20 mouse cellular contexts compared by ENCODE assay signal in genomic region chr2:29453376-29453775, GRCm38 (mm10).
DNase-seq lines count a peak whose midpoint lies in the region; ATAC-seq lines count a peak whose summit lies in the region.
"Had no signal": no experiment of that assay in that cellular context is flagged by ENCODE, and none has a peak within 500 bp of the region (broad histone marks: within the 10 kb centered on the region; RNA-seq: fewer than 3 reads in every experiment).

No protein-coding gene starts in this region.

- H3K36me3 ChIP-seq in forebrain, embryonic 10.5 days (replicated peaks), result no peaks in the 10 kb centered on the region
- H3K36me3 ChIP-seq in forebrain, embryonic 11.5 days (ENCODE audit: control insufficient read depth, insufficient read depth, low read length), result no peaks in the 10 kb centered on the region
- no peaks in the 10 kb centered on the region for H3K36me3 ChIP-seq in midbrain, embryonic 10.5 days
- no peaks in the 10 kb centered on the region for H3K36me3 ChIP-seq in midbrain, embryonic 15.5 days (replicated peaks)
- no peaks in the 10 kb centered on the region for H3K36me3 ChIP-seq in forebrain, embryonic 12.5 days (replicated peaks)
- no peaks in the 10 kb centered on the region for H3K36me3 ChIP-seq in forebrain, embryonic 16.5 days (ENCODE audit: control insufficient read depth, insufficient read depth)
- H3K36me3 ChIP-seq: embryonic facial prominence, embryonic 12.5 days had no signal

- WGBS in forebrain, embryonic 10.5 days, result 75% methylated on average over 4 of the region's 4 CpGs
- WGBS in forebrain, embryonic 11.5 days, result 41% methylated on average over 4 of the region's 4 CpGs
- 79% methylated on average over 4 of the region's 4 CpGs for whole genome bisulfite sequencing in midbrain, embryonic 10.5 days
- WGBS in midbrain, embryonic 15.5 days, result 50% methylated on average over 4 of the region's 4 CpGs
- WGBS in forebrain, embryonic 12.5 days, result 29% methylated on average over 4 of the region's 4 CpGs
- 10% methylated on average over 4 of the region's 4 CpGs for WGBS in forebrain, embryonic 16.5 days

- no peak for DNase-seq in forebrain, embryonic 10.5 days (ENCODE audit: extremely low spot score, low spot score)
- DNase-seq in forebrain, embryonic 11.5 days (ENCODE audit: low spot score), result no peak
- DNase-seq in midbrain, embryonic 10.5 days (ENCODE audit: low spot score), result no peak
- DNase-seq in left cerebral cortex, postnatal 4 days, result no peak
- DNase-seq: adrenal gland, postnatal 10 days; B cell, adult 2 months; cerebellum, adult 11-12 months; cerebellum, adult 9-10 months; cerebellum, postnatal 25 days; gastrocnemius, postnatal 10 days; heart, adult 18-20 months; heart, postnatal 10 days; heart, postnatal 4 days had no signal

- H3K4me3 ChIP-seq in forebrain, embryonic 10.5 days, result no peak overlapping the region
- H3K4me3 ChIP-seq in forebrain, embryonic 11.5 days (ENCODE audit: low read depth, low read length), result no peak overlapping the region
- H3K4me3 ChIP-seq in midbrain, embryonic 10.5 days, result no peak overlapping the region
- no peak overlapping the region for H3K4me3 ChIP-seq in midbrain, embryonic 15.5 days
- H3K4me3 ChIP-seq in forebrain, embryonic 12.5 days (replicated peaks), result no peak overlapping the region
- no peak overlapping the region for H3K4me3 ChIP-seq in forebrain, embryonic 16.5 days (replicated peaks; ENCODE audit: low read length)
- H3K4me3 ChIP-seq: embryonic facial prominence, embryonic 12.5 days; heart, embryonic 10.5 days had no signal

- ATAC-seq in forebrain, embryonic 11.5 days (replicated peaks; ENCODE audit: low FRiP score), result no peak
- ATAC-seq in midbrain, embryonic 15.5 days (replicated peaks), result no peak
- peak; percentile 28; the same call in 1 of the 2 replicates for ATAC-seq in forebrain, embryonic 12.5 days (ENCODE audit: low FRiP score)
- ATAC-seq in forebrain, embryonic 16.5 days, result peak; percentile 47; the same call in 1 of the 2 replicates
- ATAC-seq in CD4-positive, CD25-positive, alpha-beta regulatory T cell, adult 4 months, result no peak

- intact Hi-C loops in left cerebral cortex, postnatal 4 days (cut with DNase I), result no loop called here

- H3K27me3 ChIP-seq in forebrain, embryonic 10.5 days (ENCODE audit: poor library complexity, severe bottlenecking), result no peaks in the 10 kb centered on the region
- H3K27me3 ChIP-seq in forebrain, embryonic 11.5 days (ENCODE audit: control insufficient read depth, insufficient read depth, low read length), result no peaks in the 10 kb centered on the region
- H3K27me3 ChIP-seq in midbrain, embryonic 10.5 days (ENCODE audit: low read depth, poor library complexity, severe bottlenecking), result no peaks in the 10 kb centered on the region
- no peaks in the 10 kb centered on the region for H3K27me3 ChIP-seq in midbrain, embryonic 15.5 days (replicated peaks)
- H3K27me3 ChIP-seq in forebrain, embryonic 12.5 days, result no peaks in the 10 kb centered on the region
- H3K27me3 ChIP-seq in forebrain, embryonic 16.5 days (replicated peaks; ENCODE audit: control insufficient read depth, insufficient read depth, low read length), result no peaks in the 10 kb centered on the region
- H3K27me3 ChIP-seq: embryonic facial prominence, embryonic 12.5 days had no signal

- no peak overlapping the region for H3K4me2 ChIP-seq in forebrain, embryonic 11.5 days (ENCODE audit: low read depth, low read length, severe bottlenecking)
- no peak overlapping the region for H3K4me2 ChIP-seq in midbrain, embryonic 15.5 days
- H3K4me2 ChIP-seq in forebrain, embryonic 12.5 days, result no peak overlapping the region
- H3K4me2 ChIP-seq in forebrain, embryonic 16.5 days (ENCODE audit: low read length), result no peak overlapping the region
- H3K4me2 ChIP-seq: embryonic facial prominence, embryonic 12.5 days; hindbrain, embryonic 14.5 days had no signal

- peaks cover 76% of the 10 kb centered on the region for H3K4me1 ChIP-seq in forebrain, embryonic 10.5 days
- peaks cover 26% of the 10 kb centered on the region for H3K4me1 ChIP-seq in forebrain, embryonic 11.5 days (replicated peaks; ENCODE audit: control insufficient read depth, insufficient read depth, low read length)
- peaks cover 63% of the 10 kb centered on the region for H3K4me1 ChIP-seq in midbrain, embryonic 10.5 days
- peaks cover 41% of the 10 kb centered on the region for H3K4me1 ChIP-seq in midbrain, embryonic 15.5 days
- peaks cover 70% of the 10 kb centered on the region for H3K4me1 ChIP-seq in forebrain, embryonic 12.5 days
- peaks cover 41% of the 10 kb centered on the region for H3K4me1 ChIP-seq in forebrain, embryonic 16.5 days (replicated peaks; ENCODE audit: control insufficient read depth, insufficient read depth, low read length)

- no peaks in the 10 kb centered on the region for H3K9me3 ChIP-seq in forebrain, embryonic 10.5 days
- no peaks in the 10 kb centered on the region for H3K9me3 ChIP-seq in forebrain, embryonic 11.5 days (ENCODE audit: control insufficient read depth, low read length)
- no peaks in the 10 kb centered on the region for H3K9me3 ChIP-seq in midbrain, embryonic 10.5 days (replicated peaks)
- H3K9me3 ChIP-seq in midbrain, embryonic 15.5 days, result no peaks in the 10 kb centered on the region
- H3K9me3 ChIP-seq in forebrain, embryonic 12.5 days, result no peaks in the 10 kb centered on the region
- H3K9me3 ChIP-seq in forebrain, embryonic 16.5 days (ENCODE audit: control insufficient read depth, low read length), result no peaks in the 10 kb centered on the region
- H3K9me3 ChIP-seq: embryonic facial prominence, embryonic 12.5 days; heart, embryonic 10.5 days had no signal

- H3K9ac ChIP-seq in forebrain, embryonic 11.5 days (ENCODE audit: low read length), result no peak overlapping the region
- H3K9ac ChIP-seq in midbrain, embryonic 15.5 days, result no peak overlapping the region
- H3K9ac ChIP-seq in forebrain, embryonic 12.5 days, result no peak overlapping the region
- no peak overlapping the region for H3K9ac ChIP-seq in forebrain, embryonic 16.5 days (replicated peaks; ENCODE audit: low read depth, low read length)
- H3K9ac ChIP-seq: embryonic facial prominence, embryonic 12.5 days; hindbrain, embryonic 14.5 days had no signal

- peak overlapping the region; percentile 63 for H3K27ac ChIP-seq in forebrain, embryonic 10.5 days
- H3K27ac ChIP-seq in forebrain, embryonic 11.5 days (ENCODE audit: low read depth, low read length), result no peak overlapping the region
- 0 out of 2 replicates have a peak overlapping the region, but pooled peaks have one; percentile 4 for H3K27ac ChIP-seq in midbrain, embryonic 10.5 days (replicated peaks)
- no peak overlapping the region for H3K27ac ChIP-seq in midbrain, embryonic 15.5 days
- peak overlapping the region; percentile 51; the same call in 1 of the 2 replicates for H3K27ac ChIP-seq in forebrain, embryonic 12.5 days
- peak overlapping the region; percentile 39; the same call in 1 of the 2 replicates for H3K27ac ChIP-seq in forebrain, embryonic 16.5 days (ENCODE audit: low read length)
- H3K27ac ChIP-seq: embryonic facial prominence, embryonic 12.5 days; heart, embryonic 10.5 days; hindbrain, embryonic 14.5 days had no signal

Comparison
In these comparisons a context has a peak if more than half of its experiments do, and no peak if none do; other contexts are left out.
1. H3K27ac ChIP-seq: peak in forebrain, embryonic 10.5 days (single experiment), midbrain, embryonic 10.5 days (single experiment), forebrain, embryonic 12.5 days (single experiment) and forebrain, embryonic 16.5 days (single experiment); none in forebrain, embryonic 11.5 days (single experiment) and midbrain, embryonic 15.5 days (single experiment).
2. ATAC-seq: peak in forebrain, embryonic 12.5 days (single experiment) and forebrain, embryonic 16.5 days (single experiment); none in forebrain, embryonic 11.5 days (single experiment), midbrain, embryonic 15.5 days (single experiment) and CD4-positive, CD25-positive, alpha-beta regulatory T cell, adult 4 months (single experiment).